Mouse (Mus musculus): ENCODE measurements at regions not wholly inside any gene's neighbourhood (a gene's known extent, or its start where the extent isn't known, plus 50 kb on each side); places are given as distances from the start of the nearest gene placed in this dataset.
A peak's percentile ranks its signal among the peaks of the same experiment; 100 is the strongest.

- no peak overlapping the region for H3K4me3 ChIP-seq (replicated peaks)
- no peak for DNase-seq
- no peak overlapping the region for H3K27ac ChIP-seq
- H3K4me2 ChIP-seq = no peak overlapping the region
- WGBS (ENCODE audit: insufficient replicate concordance) = 41% methylated on average over 8 of the region's 8 CpGs
- no peak overlapping the region for H3K9ac ChIP-seq
- H3K9me3 ChIP-seq (replicated peaks) = no peaks in the 10 kb centered on the region
- ATAC-seq (ENCODE audit: low read depth) = no peak
- no peaks in the 10 kb centered on the region for H3K36me3 ChIP-seq
- peaks cover 6% of the 10 kb centered on the region for H3K4me1 ChIP-seq (replicated peaks)
- H3K27me3 ChIP-seq = no peaks in the 10 kb centered on the region
Measured at GRCm38 (mm10) chr5:148701859-148702258, 149.3 kb upstream of the Ubl3 start.

GRCm38 (mm10) chr5:148701001-148701400 is 148.4 kb upstream of the Ubl3 start:
- Histone ChIP-seq H3K27ac (no peak overlapping the region), H3K36me3 (no peaks in the 10 kb centered on the region), H3K4me1 (replicated peaks) (peaks cover 6% of the 10 kb centered on the region), H3K27me3 (no peaks in the 10 kb centered on the region), H3K4me3 (replicated peaks) (no peak overlapping the region), H3K9me3 (replicated peaks) (no peaks in the 10 kb centered on the region), H3K9ac (no peak overlapping the region), H3K4me2 (no peak overlapping the region)
- DNase-seq (no peak), ATAC-seq (ENCODE audit: low read depth) (no peak)
- 78% methylated on average over 7 of the region's 7 CpGs for WGBS (ENCODE audit: insufficient replicate concordance)

GRCm38 (mm10) chr5:148700240-148700639 is 147.7 kb upstream of the Ubl3 start:
- WGBS (ENCODE audit: insufficient replicate concordance) = 57% methylated on average over 5 of the region's 5 CpGs
- ATAC-seq (ENCODE audit: low read depth) (peak; percentile 29; the same call in 1 of the 2 replicates), DNase-seq (no peak)
- Histone ChIP-seq H3K4me2 (no peak overlapping the region), H3K9ac (no peak overlapping the region), H3K36me3 (no peaks in the 10 kb centered on the region), H3K27ac (no peak overlapping the region), H3K9me3 (replicated peaks) (no peaks in the 10 kb centered on the region), H3K27me3 (no peaks in the 10 kb centered on the region), H3K4me3 (replicated peaks) (no peak overlapping the region), H3K4me1 (replicated peaks) (peaks cover 6% of the 10 kb centered on the region)

GRCm38 (mm10) chr5:148697631-148698368 is 145.2 kb upstream of the Ubl3 start:
- DNase-seq (no peak), ATAC-seq (ENCODE audit: low read depth) (no peak)
- Histone ChIP-seq H3K36me3 (no peaks in the 10 kb centered on the region), H3K9ac (no peak overlapping the region), H3K4me3 (replicated peaks) (no peak overlapping the region), H3K9me3 (replicated peaks) (no peaks in the 10 kb centered on the region), H3K27me3 (no peaks in the 10 kb centered on the region), H3K4me2 (no peak overlapping the region), H3K4me1 (replicated peaks) (peaks cover 6% of the 10 kb centered on the region), H3K27ac (no peak overlapping the region)
- 76% methylated on average over 22 of the region's 22 CpGs for WGBS (ENCODE audit: insufficient replicate concordance)

GRCm38 (mm10) chr5:148694352-148694751 is 141.8 kb upstream of the Ubl3 start:
- ATAC-seq (ENCODE audit: low read depth) = no peak
- Histone ChIP-seq H3K9ac (no peak overlapping the region), H3K4me3 (replicated peaks) (no peak overlapping the region), H3K4me1 (replicated peaks) (peaks cover 25% of the 10 kb centered on the region), H3K9me3 (replicated peaks) (no peaks in the 10 kb centered on the region), H3K27me3 (no peaks in the 10 kb centered on the region), H3K4me2 (no peak overlapping the region), H3K27ac (no peak overlapping the region), H3K36me3 (no peaks in the 10 kb centered on the region)
- DNase-seq = no peak
- 75% methylated on average over 7 of the region's 7 CpGs for WGBS (ENCODE audit: insufficient replicate concordance)

GRCm38 (mm10) chr5:148691486-148691885 is 138.9 kb upstream of the Ubl3 start:
- no peaks in the 10 kb centered on the region for H3K36me3 ChIP-seq
- WGBS (ENCODE audit: insufficient replicate concordance) = 71% methylated on average over 7 of the region's 7 CpGs
- DNase-seq (no peak), ATAC-seq (ENCODE audit: low read depth) (no peak)
- H3K4me3 ChIP-seq (replicated peaks) = no peak overlapping the region
- H3K27ac ChIP-seq = no peak overlapping the region
- no peaks in the 10 kb centered on the region for H3K9me3 ChIP-seq (replicated peaks)
- no peaks in the 10 kb centered on the region for H3K27me3 ChIP-seq
- no peak overlapping the region for H3K9ac ChIP-seq
- no peak overlapping the region for H3K4me2 ChIP-seq
- peaks cover 51% of the 10 kb centered on the region for H3K4me1 ChIP-seq (replicated peaks)

- peaks cover 51% of the 10 kb centered on the region for H3K4me1 ChIP-seq (replicated peaks)
Measured at GRCm38 (mm10) chr5:148690823-148691197, 138.2 kb upstream of the Ubl3 start.

GRCm38 (mm10) chr5:148690158-148690822 is 137.7 kb upstream of the Ubl3 start:
- DNase-seq (peak; percentile 77), ATAC-seq (ENCODE audit: low read depth) (peak; percentile 93)
- H3K9ac ChIP-seq = peak overlapping the region; percentile 49; the same call in 1 of the 2 replicates
- no peaks in the 10 kb centered on the region for H3K36me3 ChIP-seq
- peaks cover 51% of the 10 kb centered on the region for H3K4me1 ChIP-seq (replicated peaks)
- peak overlapping the region; percentile 79 for H3K27ac ChIP-seq
- 25% methylated on average over 7 of the region's 7 CpGs for WGBS (ENCODE audit: insufficient replicate concordance)
- no peaks in the 10 kb centered on the region for H3K9me3 ChIP-seq (replicated peaks)
- H3K4me2 ChIP-seq = peak overlapping the region; percentile 64
- 0 out of 2 replicates have a peak overlapping the region, but pooled peaks have one; percentile 13 for H3K4me3 ChIP-seq (replicated peaks)
- no peaks in the 10 kb centered on the region for H3K27me3 ChIP-seq

More at GRCm38 (mm10) chr5:148690823-148691197, 138.2 kb upstream of the Ubl3 start:
- H3K4me2 ChIP-seq = peak overlapping the region; percentile 64
- 70% methylated on average over 8 of the region's 8 CpGs for WGBS (ENCODE audit: insufficient replicate concordance)
- no peaks in the 10 kb centered on the region for H3K27me3 ChIP-seq
- ATAC-seq (ENCODE audit: low read depth) (no peak), DNase-seq (no peak)
- H3K9ac ChIP-seq = peak overlapping the region; percentile 49
- no peaks in the 10 kb centered on the region for H3K9me3 ChIP-seq (replicated peaks)
- peak overlapping the region; percentile 79 for H3K27ac ChIP-seq
- no peak overlapping the region for H3K4me3 ChIP-seq (replicated peaks)
- no peaks in the 10 kb centered on the region for H3K36me3 ChIP-seq

- Histone ChIP-seq H3K27ac (peak overlapping the region; percentile 79), H3K4me2 (peak overlapping the region; percentile 64), H3K4me1 (replicated peaks) (peaks cover 51% of the 10 kb centered on the region), H3K9me3 (replicated peaks) (no peaks in the 10 kb centered on the region), H3K36me3 (no peaks in the 10 kb centered on the region), H3K27me3 (no peaks in the 10 kb centered on the region), H3K9ac (peak overlapping the region; percentile 37), H3K4me3 (replicated peaks) (0 out of 2 replicates have a peak overlapping the region, but pooled peaks have one; percentile 2)
- DNase-seq (peak; percentile 72), ATAC-seq (ENCODE audit: low read depth) (peak; percentile 84)
- 30% methylated on average over 9 of the region's 9 CpGs for WGBS (ENCODE audit: insufficient replicate concordance)
Measured at GRCm38 (mm10) chr5:148689297-148689696, 136.7 kb upstream of the Ubl3 start.

GRCm38 (mm10) chr5:148688501-148688900 is 135.9 kb upstream of the Ubl3 start:
- 65% methylated on average over 8 of the region's 8 CpGs for whole genome bisulfite sequencing (ENCODE audit: insufficient replicate concordance)

GRCm38 (mm10) chr5:148687827-148688226 is 135.2 kb upstream of the Ubl3 start:
- no peak overlapping the region for H3K4me2 ChIP-seq
- ATAC-seq (ENCODE audit: low read depth) = no peak
- no peak overlapping the region for H3K4me3 ChIP-seq (replicated peaks)
- H3K9ac ChIP-seq = no peak overlapping the region
- H3K4me1 ChIP-seq (replicated peaks) = peaks cover 55% of the 10 kb centered on the region
- H3K27me3 ChIP-seq = no peaks in the 10 kb centered on the region
- H3K9me3 ChIP-seq (replicated peaks) = no peaks in the 10 kb centered on the region
- DNase-seq = no peak
- 57% methylated on average over 3 of the region's 3 CpGs for WGBS (ENCODE audit: insufficient replicate concordance)
- no peaks in the 10 kb centered on the region for H3K36me3 ChIP-seq
- H3K27ac ChIP-seq = peak overlapping the region; percentile 6; the same call in 1 of the 2 replicates

More at GRCm38 (mm10) chr5:148688501-148688900, 135.9 kb upstream of the Ubl3 start:
- Histone ChIP-seq H3K4me2 (peak overlapping the region; percentile 64; the same call in 1 of the 2 replicates), H3K36me3 (no peaks in the 10 kb centered on the region), H3K9ac (no peak overlapping the region), H3K4me3 (replicated peaks) (no peak overlapping the region), H3K27ac (peak overlapping the region; percentile 79), H3K27me3 (no peaks in the 10 kb centered on the region), H3K4me1 (replicated peaks) (peaks cover 55% of the 10 kb centered on the region), H3K9me3 (replicated peaks) (no peaks in the 10 kb centered on the region)
- ATAC-seq (ENCODE audit: low read depth) (no peak), DNase-seq (no peak)
